Mouse (Mus musculus) skeletal muscle tissue, adult 2 months (tissue): Measurements from ENCODE around the gene Sorcs1.

Source experiments
- DNase-seq: peaks from one replicate; pipeline ENCODE4 v3.0.0-alpha.2; 2012; ENCODE audit warnings: low read depth, low spot score

Sorcs1 gene

GRCm38 (mm10) chr19:50566306-50566705, 112.1 kb downstream of the Sorcs1 start:
- DNase-seq: no peak

- no peak for DNase-seq
Observed at GRCm38 (mm10) chr19:50558771-50559170, 119.7 kb downstream of the Sorcs1 start.

GRCm38 (mm10) chr19:50534031-50534430, 144.4 kb downstream of the Sorcs1 start:
- no peak for DNase-seq

- no peak for DNase-seq
Observed at GRCm38 (mm10) chr19:50527835-50528234, 150.6 kb downstream of the Sorcs1 start.

GRCm38 (mm10) chr19:50526094-50526493, 152.4 kb downstream of the Sorcs1 start:
- DNase-seq: no peak

- DNase-seq: no peak
Observed at GRCm38 (mm10) chr19:50521943-50522342, 156.5 kb downstream of the Sorcs1 start.

- no peak for DNase-seq
Observed at GRCm38 (mm10) chr19:50515059-50515673, 163.3 kb downstream of the Sorcs1 start.

GRCm38 (mm10) chr19:50514309-50514830, 164.1 kb downstream of the Sorcs1 start:
- DNase-seq: no peak

- DNase-seq: no peak
Observed at GRCm38 (mm10) chr19:50502816-50503215, 175.6 kb downstream of the Sorcs1 start.

- no peak for DNase-seq
Observed at GRCm38 (mm10) chr19:50491121-50491520, 187.3 kb downstream of the Sorcs1 start.

- no peak for DNase-seq
Observed at GRCm38 (mm10) chr19:50490721-50491120, 187.7 kb downstream of the Sorcs1 start.

- DNase-seq: no peak
Observed at GRCm38 (mm10) chr19:50489786-50490185, 188.7 kb downstream of the Sorcs1 start.

GRCm38 (mm10) chr19:50488421-50488820, 190.0 kb downstream of the Sorcs1 start:
- DNase-seq: no peak

- DNase-seq: no peak
Observed at GRCm38 (mm10) chr19:50487768-50488167, 190.7 kb downstream of the Sorcs1 start.

GRCm38 (mm10) chr19:50486345-50486744, 192.1 kb downstream of the Sorcs1 start:
- no peak for DNase-seq

GRCm38 (mm10) chr19:50476774-50477173, 201.7 kb downstream of the Sorcs1 start:
- no peak for DNase-seq

GRCm38 (mm10) chr19:50468592-50468991, 209.9 kb downstream of the Sorcs1 start:
- no peak for DNase-seq

- DNase-seq: no peak
Observed at GRCm38 (mm10) chr19:50464811-50465210, 213.6 kb downstream of the Sorcs1 start.

GRCm38 (mm10) chr19:50458581-50458980, 219.9 kb downstream of the Sorcs1 start:
- DNase-seq: no peak

- no peak for DNase-seq
Observed at GRCm38 (mm10) chr19:50457275-50457892, 221.1 kb downstream of the Sorcs1 start.

- DNase-seq: no peak
Observed at GRCm38 (mm10) chr19:50441099-50441498, 237.3 kb downstream of the Sorcs1 start.

GRCm38 (mm10) chr19:50440246-50440910, 238.1 kb downstream of the Sorcs1 start:
- DNase-seq: no peak

GRCm38 (mm10) chr19:50439464-50439881, 239.0 kb downstream of the Sorcs1 start:
- no peak for DNase-seq
